Mouse (Mus musculus): ENCODE data around the gene Alyref2.

DNA sequence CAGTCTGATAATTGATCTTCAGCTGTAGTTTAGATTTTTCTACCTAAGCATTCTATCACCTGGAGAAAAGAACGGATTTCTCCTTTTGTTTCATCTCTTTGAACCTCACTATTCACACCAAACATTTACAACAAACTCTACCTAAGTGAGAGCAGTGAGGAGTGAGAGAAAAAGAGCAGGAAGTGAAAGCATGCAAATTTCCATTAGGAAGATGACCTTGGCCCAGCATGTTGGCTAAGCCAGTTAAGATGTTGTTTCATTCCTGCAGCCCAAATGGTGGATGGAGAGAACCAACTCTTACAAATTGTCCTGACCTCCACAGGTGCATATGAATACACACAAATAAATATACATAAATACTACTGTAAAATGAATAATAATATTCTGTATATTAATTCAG is 37.4 kb downstream of the Alyref2 start:
- TF ChIP-seq CTCF (IDR thresholded peaks at IDR 0.05; ENCODE audit: low read depth) (no peak), EP300 (IDR thresholded peaks at IDR 0.05; ENCODE audit: low read depth) (no peak)

Data from liver, postnatal 0 days (tissue).